Comparison of ENCODE assay signal across 21 mouse cellular contexts in the genomic region with DNA sequence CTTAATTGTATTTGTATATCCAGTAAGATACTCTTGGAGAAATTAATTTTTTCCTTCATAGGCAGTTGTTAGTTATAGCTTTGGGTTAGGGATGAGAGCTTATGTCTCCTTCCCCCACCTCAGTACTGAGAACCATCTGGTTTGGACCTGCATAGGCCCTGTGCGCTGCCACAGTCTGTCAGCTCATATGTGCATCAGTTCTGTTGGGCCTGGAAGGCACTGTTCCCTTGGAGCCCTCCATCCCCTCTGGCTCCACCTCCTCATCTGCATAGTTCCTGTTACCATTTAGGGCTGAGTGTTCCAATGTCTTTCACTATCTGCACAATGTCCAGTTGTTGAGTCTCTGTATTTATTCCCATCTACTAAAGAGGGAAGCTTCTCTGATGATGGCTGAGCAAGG. TPM values are rescaled to one million over a fixed set of nuclear protein-coding genes. Genes with fewer than 3 reads are reported as not detected.
DNase-seq lines count a peak whose midpoint lies in the region; ATAC-seq and TF ChIP-seq lines count a peak whose summit lies in the region.
"Had no signal": no experiment of that assay in that cellular context is flagged by ENCODE, and none has a peak within 500 bp of the region (broad histone marks: within the 10 kb centered on the region; RNA-seq: fewer than 3 reads in every experiment).

No protein-coding gene starts in this region.

- ATAC-seq in forebrain, embryonic 11.5 days (replicated peaks; ENCODE audit: low FRiP score): no peak
- ATAC-seq in forebrain, postnatal 0 days: peak; percentile 87
- no peak for ATAC-seq in neural tube, embryonic 15.5 days (ENCODE audit: low FRiP score)
- ATAC-seq: intestine, embryonic 15.5 days; midbrain, embryonic 13.5 days had no signal

- no peak overlapping the region for H3K27ac ChIP-seq in forebrain, embryonic 11.5 days (ENCODE audit: low read depth, low read length)
- H3K27ac ChIP-seq in forebrain, embryonic 10.5 days: no peak overlapping the region
- H3K27ac ChIP-seq in ES-Bruce4 (ENCODE audit: insufficient read depth, low read length): peak overlapping the region; percentile 18
- H3K27ac ChIP-seq in forebrain, postnatal 0 days (ENCODE audit: low read depth, low read length): no peak overlapping the region
- no peak overlapping the region for H3K27ac ChIP-seq in neural tube, embryonic 15.5 days (replicated peaks)
- H3K27ac ChIP-seq: hindbrain, embryonic 15.5 days; intestine, embryonic 15.5 days; liver, embryonic 15.5 days; midbrain, embryonic 13.5 days; neural tube, embryonic 13.5 days had no signal

- H3K4me3 ChIP-seq in forebrain, embryonic 11.5 days (ENCODE audit: low read depth, low read length): no peak overlapping the region
- no peak overlapping the region for H3K4me3 ChIP-seq in forebrain, embryonic 10.5 days
- H3K4me3 ChIP-seq in ES-Bruce4 (ENCODE audit: low read depth, low read length): no peak overlapping the region
- H3K4me3 ChIP-seq in forebrain, postnatal 0 days (ENCODE audit: low read depth, low read length): no peak overlapping the region
- no peak overlapping the region for H3K4me3 ChIP-seq in neural tube, embryonic 15.5 days (replicated peaks)
- H3K4me3 ChIP-seq: hindbrain, embryonic 15.5 days; intestine, embryonic 15.5 days; liver, embryonic 15.5 days; midbrain, embryonic 13.5 days; neural tube, embryonic 13.5 days had no signal

- H3K9me3 ChIP-seq in forebrain, embryonic 11.5 days (ENCODE audit: control insufficient read depth, low read length): no peaks in the 10 kb centered on the region
- no peaks in the 10 kb centered on the region for H3K9me3 ChIP-seq in forebrain, embryonic 10.5 days
- no peaks in the 10 kb centered on the region for H3K9me3 ChIP-seq in ES-Bruce4 (replicated peaks; ENCODE audit: control insufficient read depth, insufficient read depth, low read length, poor library complexity, severe bottlenecking)
- no peaks in the 10 kb centered on the region for H3K9me3 ChIP-seq in forebrain, postnatal 0 days (ENCODE audit: low read length)
- no peaks in the 10 kb centered on the region for H3K9me3 ChIP-seq in neural tube, embryonic 15.5 days (replicated peaks)
- H3K9me3 ChIP-seq: G1E; hindbrain, embryonic 15.5 days; intestine, embryonic 15.5 days; liver, embryonic 15.5 days; midbrain, embryonic 13.5 days; neural tube, embryonic 13.5 days had no signal

- no peak for TF ChIP-seq POLR2A in ES-Bruce4 (IDR thresholded peaks at IDR 0.05; ENCODE audit: insufficient read depth, low read length)

- TF ChIP-seq CTCF in ES-Bruce4 (IDR thresholded peaks at IDR 0.05; ENCODE audit: low read depth, low read length): no peak
- no peak for TF ChIP-seq CTCF in forebrain, postnatal 0 days (IDR thresholded peaks at IDR 0.05; ENCODE audit: low read depth)

- no peak overlapping the region for H3K4me2 ChIP-seq in forebrain, embryonic 11.5 days (ENCODE audit: low read depth, low read length, severe bottlenecking)
- H3K4me2 ChIP-seq in forebrain, postnatal 0 days (ENCODE audit: low read depth): no peak overlapping the region
- no peak overlapping the region for H3K4me2 ChIP-seq in neural tube, embryonic 15.5 days
- H3K4me2 ChIP-seq: hindbrain, embryonic 15.5 days; intestine, embryonic 15.5 days; liver, embryonic 15.5 days; midbrain, embryonic 13.5 days; neural tube, embryonic 13.5 days had no signal

- no peaks in the 10 kb centered on the region for H3K36me3 ChIP-seq in forebrain, embryonic 11.5 days (ENCODE audit: control insufficient read depth, insufficient read depth, low read length)
- no peaks in the 10 kb centered on the region for H3K36me3 ChIP-seq in forebrain, embryonic 10.5 days (replicated peaks)
- no peaks in the 10 kb centered on the region for H3K36me3 ChIP-seq in ES-Bruce4 (ENCODE audit: control insufficient read depth, insufficient read depth, low read length, poor library complexity, severe bottlenecking)
- H3K36me3 ChIP-seq in forebrain, postnatal 0 days (ENCODE audit: insufficient read depth): no peaks in the 10 kb centered on the region
- H3K36me3 ChIP-seq in neural tube, embryonic 15.5 days: no peaks in the 10 kb centered on the region
- H3K36me3 ChIP-seq: G1E; hindbrain, embryonic 15.5 days; intestine, embryonic 15.5 days; liver, embryonic 15.5 days; midbrain, embryonic 13.5 days; neural tube, embryonic 13.5 days had no signal

- no peaks in the 10 kb centered on the region for H3K27me3 ChIP-seq in forebrain, embryonic 11.5 days (ENCODE audit: control insufficient read depth, insufficient read depth, low read length)
- no peaks in the 10 kb centered on the region for H3K27me3 ChIP-seq in forebrain, embryonic 10.5 days (ENCODE audit: poor library complexity, severe bottlenecking)
- no peaks in the 10 kb centered on the region for H3K27me3 ChIP-seq in ES-Bruce4 (ENCODE audit: control insufficient read depth, insufficient read depth, low read length, poor library complexity, severe bottlenecking)
- no peaks in the 10 kb centered on the region for H3K27me3 ChIP-seq in forebrain, postnatal 0 days (ENCODE audit: insufficient read depth, low read length)
- H3K27me3 ChIP-seq in neural tube, embryonic 15.5 days (replicated peaks): no peaks in the 10 kb centered on the region
- H3K27me3 ChIP-seq: hindbrain, embryonic 15.5 days; intestine, embryonic 15.5 days; liver, embryonic 15.5 days; midbrain, embryonic 13.5 days; neural tube, embryonic 13.5 days had no signal

- peak; percentile 31 for DNase-seq in forebrain, embryonic 11.5 days (ENCODE audit: low spot score)
- no peak for DNase-seq in forebrain, embryonic 10.5 days (ENCODE audit: extremely low spot score, low spot score)
- DNase-seq in forebrain, postnatal 0 days: peak; percentile 63
- DNase-seq in layer of hippocampus, postnatal 10 days (ENCODE audit: low spot score in 2 of 2): peak; percentile 31 to 49
- no peak for DNase-seq in left cerebral cortex, adult 18-20 months (ENCODE audit: low spot score in 2 of 2)
- no peak for DNase-seq in ovary, postnatal 14 days (ENCODE audit: low spot score)
- DNase-seq: cerebellum, adult 8-10 months; gastrocnemius, postnatal 10 days; heart, adult 18-20 months; heart, postnatal 36 days; kidney, postnatal 36 days; spleen, adult 18-20 months; thymus, postnatal 36 days had no signal

- H3K9ac ChIP-seq in forebrain, embryonic 11.5 days (ENCODE audit: low read length): no peak overlapping the region
- H3K9ac ChIP-seq in ES-Bruce4 (ENCODE audit: low read depth, poor library complexity, severe bottlenecking): no peak overlapping the region
- H3K9ac ChIP-seq in forebrain, postnatal 0 days: no peak overlapping the region
- H3K9ac ChIP-seq in neural tube, embryonic 15.5 days (replicated peaks): no peak overlapping the region
- H3K9ac ChIP-seq: hindbrain, embryonic 15.5 days; intestine, embryonic 15.5 days; liver, embryonic 15.5 days; midbrain, embryonic 13.5 days; neural tube, embryonic 13.5 days had no signal

- no peak for TF ChIP-seq EP300 in ES-Bruce4 (IDR thresholded peaks at IDR 0.05; ENCODE audit: insufficient read depth, low read depth, low read length)

- WGBS in forebrain, embryonic 11.5 days: 82% methylated on average over 1 of the region's 1 CpGs
- WGBS in forebrain, embryonic 10.5 days: 67% methylated on average over 1 of the region's 1 CpGs
- WGBS in forebrain, postnatal 0 days: 63% methylated on average over 1 of the region's 1 CpGs
- 82% methylated on average over 1 of the region's 1 CpGs for WGBS in neural tube, embryonic 15.5 days

- H3K4me1 ChIP-seq in forebrain, embryonic 11.5 days (replicated peaks; ENCODE audit: control insufficient read depth, insufficient read depth, low read length): no peaks in the 10 kb centered on the region
- H3K4me1 ChIP-seq in forebrain, embryonic 10.5 days: no peaks in the 10 kb centered on the region; the same call in 1 of the 2 replicates
- H3K4me1 ChIP-seq in ES-Bruce4 (ENCODE audit: control insufficient read depth, insufficient read depth, low read length): peaks cover 6% of the 10 kb centered on the region
- no peaks in the 10 kb centered on the region for H3K4me1 ChIP-seq in forebrain, postnatal 0 days (ENCODE audit: insufficient read depth)
- no peaks in the 10 kb centered on the region for H3K4me1 ChIP-seq in neural tube, embryonic 15.5 days
- H3K4me1 ChIP-seq: hindbrain, embryonic 15.5 days; intestine, embryonic 15.5 days; liver, embryonic 15.5 days; midbrain, embryonic 13.5 days; neural tube, embryonic 13.5 days had no signal

RNA-seq across cellular contexts. Expression of gene Ciita, which starts 11.7 kb away (rescaled TPM):
- polyA plus RNA-seq in forebrain, embryonic 11.5 days (2014; fragmentation: Nextera tagmentation; extraction: Ambion mirVana): 0.35 and 0.63 TPM in 2 replicates
- polyA plus RNA-seq in forebrain, embryonic 10.5 days (2016; fragmentation: Nextera tagmentation; extraction: Ambion mirVana): 0.10 TPM in 2 replicates
- not detected in 2 replicates for polyA plus RNA-seq in ES-Bruce4 (2011; ENCODE audit: insufficient read depth, insufficient read length, low read depth, missing spikeins)
- not detected in 2 replicates for total RNA-seq in forebrain, postnatal 0 days (2014; rRNA removed)
- polyA plus RNA-seq in forebrain, postnatal 0 days (2015; fragmentation: Nextera tagmentation; extraction: Ambion mirVana): 0.06 and 0.10 TPM in 2 replicates
- total RNA-seq in layer of hippocampus, postnatal 10 days (2021): under 1 TPM; 0.07 to 0.16 TPM
- under 1 TPM; 0.19 to 0.37 TPM for total RNA-seq in left cerebral cortex, adult 18-20 months (2021)
- 0.47 and 3.4 TPM in 2 replicates for polyA plus RNA-seq in neural tube, embryonic 15.5 days (2015; fragmentation: Nextera tagmentation; extraction: Ambion mirVana)
- polyA plus RNA-seq: G1E had no signal

RNA-seq across cellular contexts. Expression of gene Tvp23a, which starts 21.0 kb away (rescaled TPM):
- polyA plus RNA-seq in forebrain, embryonic 11.5 days (2014; fragmentation: Nextera tagmentation; extraction: Ambion mirVana): 22.8 and 23.8 TPM in 2 replicates
- 20.5 and 20.8 TPM in 2 replicates for polyA plus RNA-seq in forebrain, embryonic 10.5 days (2016; fragmentation: Nextera tagmentation; extraction: Ambion mirVana)
- polyA plus RNA-seq in ES-Bruce4 (2011; ENCODE audit: insufficient read depth, insufficient read length, low read depth, missing spikeins): 1.8 and 2.1 TPM in 2 replicates
- total RNA-seq in forebrain, postnatal 0 days (2014; rRNA removed): 61.9 and 78.1 TPM in 2 replicates
- 37.6 and 46.3 TPM in 2 replicates for polyA plus RNA-seq in forebrain, postnatal 0 days (2015; fragmentation: Nextera tagmentation; extraction: Ambion mirVana)
- total RNA-seq in layer of hippocampus, postnatal 10 days (2021): 10 to 100 TPM; 37.9 to 42.0 TPM
- total RNA-seq in left cerebral cortex, adult 18-20 months (2021): 10 to 100 TPM; 28.1 to 28.2 TPM
- 47.0 and 48.9 TPM in 2 replicates for polyA plus RNA-seq in neural tube, embryonic 15.5 days (2015; fragmentation: Nextera tagmentation; extraction: Ambion mirVana)
- polyA plus RNA-seq: G1E had no signal

RNA-seq across cellular contexts. Expression of gene Nubp1, which starts 56.5 kb away (rescaled TPM):
- polyA plus RNA-seq in forebrain, embryonic 11.5 days (2014; fragmentation: Nextera tagmentation; extraction: Ambion mirVana): 69.1 and 71.3 TPM in 2 replicates
- polyA plus RNA-seq in forebrain, embryonic 10.5 days (2016; fragmentation: Nextera tagmentation; extraction: Ambion mirVana): 80.9 and 81.3 TPM in 2 replicates
- 25.7 and 34.4 TPM in 2 replicates for polyA plus RNA-seq in ES-Bruce4 (2011; ENCODE audit: insufficient read depth, insufficient read length, low read depth, missing spikeins)
- total RNA-seq in forebrain, postnatal 0 days (2014; rRNA removed): 32.1 and 34.5 TPM in 2 replicates
- polyA plus RNA-seq in forebrain, postnatal 0 days (2015; fragmentation: Nextera tagmentation; extraction: Ambion mirVana): 25.7 and 32.2 TPM in 2 replicates
- total RNA-seq in layer of hippocampus, postnatal 10 days (2021): 10 to 100 TPM; 12.5 to 15.6 TPM
- 10 to 100 TPM; 16.3 to 18.5 TPM for total RNA-seq in left cerebral cortex, adult 18-20 months (2021)
- polyA plus RNA-seq in neural tube, embryonic 15.5 days (2015; fragmentation: Nextera tagmentation; extraction: Ambion mirVana): 49.8 and 55.7 TPM in 2 replicates

Comparison
In these comparisons a context has a peak if more than half of its experiments do, and no peak if none do; other contexts are left out.
1. DNase-seq: peak in forebrain, embryonic 11.5 days (single experiment), forebrain, postnatal 0 days (single experiment) and layer of hippocampus, postnatal 10 days (2 of 2); none in forebrain, embryonic 10.5 days (single experiment), left cerebral cortex, adult 18-20 months (0 of 2) and ovary, postnatal 14 days (single experiment).